Mouse (Mus musculus) ES-E14 (cell line): Measurements from ENCODE around the gene Grik5.
"Not testable (repeated sequence)": the region's sequence is repeated elsewhere in the genome, so short reads cannot be mapped to it uniquely, and the experiment has no call there.

Source experiments
- CHD2 ChIP-seq: IDR thresholded peaks from 2 replicates; pipeline ENCODE4 v1.6.1; 2014; ENCODE audit warnings: mild to moderate bottlenecking, low read depth, low read length, inconsistent platforms
- MAFK ChIP-seq: IDR thresholded peaks from 2 replicates; pipeline ENCODE4 v1.6.1; 2014; ENCODE audit warnings: mild to moderate bottlenecking, low read depth, low read length, inconsistent platforms; ENCODE audit not compliant: insufficient read depth
- ZC3H11A ChIP-seq: IDR thresholded peaks from 2 replicates; pipeline ENCODE4 v1.6.1; 2012; ENCODE audit warnings: low read depth, mild to moderate bottlenecking, inconsistent platforms, low read length, borderline replicate concordance
- ZNF384 ChIP-seq: IDR thresholded peaks from 2 replicates; pipeline ENCODE4 v1.6.1; 2012; ENCODE audit warnings: low read depth, low read length, inconsistent platforms

DNA sequence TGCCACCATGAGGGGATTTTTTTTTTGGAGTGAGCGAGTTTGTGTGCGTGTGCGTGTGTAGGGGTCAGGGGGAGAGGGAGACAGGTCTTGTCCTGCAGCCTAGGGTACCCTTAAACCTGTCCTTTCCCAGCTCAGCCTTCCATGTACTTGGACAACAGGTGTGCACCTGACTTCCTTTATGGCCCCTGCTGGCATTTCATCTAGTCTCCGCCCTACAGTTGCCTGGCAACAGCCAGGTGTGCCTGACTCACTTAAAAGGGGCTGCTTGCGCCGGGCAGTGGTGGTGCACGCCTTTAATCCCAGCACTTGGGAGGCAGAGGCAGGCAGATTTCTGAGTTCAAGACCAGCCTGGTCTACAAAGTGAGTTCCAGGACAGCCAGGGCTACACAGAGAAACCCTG lies 27.5 kb downstream of the Grik5 start:
- not testable (repeated sequence) for TF ChIP-seq CHD2, ZC3H11A, MAFK, ZNF384
